Mouse (Mus musculus) heart, adult 2 months (tissue): ENCODE results near the gene Pcgf6. TPM values are rescaled to one million over a fixed set of nuclear protein-coding genes. Genes with fewer than 3 reads are reported as not detected.

Experiments
- DNase-seq, 2 experiments: peaks; one replicate each; pipeline ENCODE4 v3.0.0; 2021
- H3K27ac ChIP-seq: fragments of 200-600 bp; 2 replicates; pipeline ENCODE4 v1.8.1; 2022
- H3K27me3 ChIP-seq: fragments of 200-500 bp; 2 replicates; pipeline ENCODE4 v1.6.1; 2012; ENCODE audit warnings: mild to moderate bottlenecking, low read length, inconsistent platforms, mixed read lengths; ENCODE audit not compliant: control insufficient read depth, insufficient read depth
- H3K36me3 ChIP-seq: fragments of 200-500 bp; 2 replicates; pipeline ENCODE4 v1.6.1; 2012; ENCODE audit warnings: low read length, inconsistent platforms; ENCODE audit not compliant: control insufficient read depth, insufficient read depth
- H3K4me1 ChIP-seq: fragments of 200-500 bp; 2 replicates; pipeline ENCODE4 v1.6.1; 2011; ENCODE audit warnings: low read length; ENCODE audit not compliant: control insufficient read depth, insufficient read depth
- H3K4me3 ChIP-seq: fragments of 200-600 bp; 2 replicates; pipeline ENCODE4 v1.8.1; 2022
- H3K79me2 ChIP-seq: fragments of 200-500 bp; replicated peaks from 2 replicates; pipeline ENCODE4 v1.6.1; 2012; ENCODE audit warnings: mild to moderate bottlenecking, inconsistent platforms, low read length, moderate library complexity, mixed read lengths; ENCODE audit not compliant: control insufficient read depth, insufficient read depth
- H3K9ac ChIP-seq: fragments of 200-500 bp; 2 replicates; pipeline ENCODE4 v1.6.1; 2012; ENCODE audit warnings: low read depth, mild to moderate bottlenecking, control low read depth, inconsistent platforms, low read length, mixed read lengths
- CTCF ChIP-seq: fragments of 200-600 bp; IDR thresholded peaks from 2 replicates; pipeline ENCODE4 v1.8.1; 2022; ENCODE audit warnings: antibody characterized with exemption, mild to moderate bottlenecking, moderate library complexity
- EP300 ChIP-seq: fragments of 200-500 bp; IDR thresholded peaks from 2 replicates; pipeline ENCODE4 v1.6.1; 2011; ENCODE audit warnings: low read depth, low read length, control low read depth; ENCODE audit not compliant: insufficient read depth
- POLR2A ChIP-seq: fragments of 200-500 bp; IDR thresholded peaks from 2 replicates; pipeline ENCODE4 v1.6.1; 2011; ENCODE audit warnings: mild to moderate bottlenecking, low read depth, low read length, control low read depth; ENCODE audit not compliant: insufficient read depth
- WGBS: fragments of 180-500 bp; shearing (Covaris S2); methylation state at CpG from one replicate; pipeline ENCODE4 v1.1.7; 2018; 5-methylcytosine and 5-hydroxymethylcytosine counted together
- intact Hi-C: fragments of 180-260 bp; cut with DNase I; formaldehyde crosslinking; loops from one replicate; pipeline ENCODE4 v1.15.1; 2025
- polyA plus RNA-seq: library from polyadenylated mRNA; depleted of rRNA; stranded (reverse); fragments of >200 nt; gene quantifications from 2 replicates; pipeline ENCODE4 v1.2.3, GENCODE M21; 2012
- total RNA-seq, 2 experiments: library from RNA; stranded (reverse); gene quantifications; 2 replicates each; pipeline ENCODE4 v1.2.3; 2021

Gene Pcgf6
- total and polyA plus RNA-seq, 3 experiments, result 2.5 to 3.2 (median 2.7) TPM

- Histone ChIP-seq H3K27ac (no peak overlapping the region), H3K36me3 (no peaks in the 10 kb centered on the region), H3K4me1 (no peaks in the 10 kb centered on the region), H3K27me3 (no peaks in the 10 kb centered on the region), H3K4me3 (no peak overlapping the region), H3K79me2 (no peaks in the 10 kb centered on the region), H3K9ac (no peak overlapping the region)
- 92% methylated on average over 3 of the region's 3 CpGs for WGBS
- intact Hi-C loops, result loop anchor here (2.0 to 5.0 kb wide), 2 partner anchors 229 to 318 kb away; partner anchors contain the start of genes Cnnm2 and Cyp17a1
- no peak for DNase-seq
- TF ChIP-seq CTCF (no peak), POLR2A (no peak), EP300 (no peak)
These were observed 60.6 kb downstream of the Pcgf6 start for GRCm38 (mm10) chr19:46990153-46990518.

DNA sequence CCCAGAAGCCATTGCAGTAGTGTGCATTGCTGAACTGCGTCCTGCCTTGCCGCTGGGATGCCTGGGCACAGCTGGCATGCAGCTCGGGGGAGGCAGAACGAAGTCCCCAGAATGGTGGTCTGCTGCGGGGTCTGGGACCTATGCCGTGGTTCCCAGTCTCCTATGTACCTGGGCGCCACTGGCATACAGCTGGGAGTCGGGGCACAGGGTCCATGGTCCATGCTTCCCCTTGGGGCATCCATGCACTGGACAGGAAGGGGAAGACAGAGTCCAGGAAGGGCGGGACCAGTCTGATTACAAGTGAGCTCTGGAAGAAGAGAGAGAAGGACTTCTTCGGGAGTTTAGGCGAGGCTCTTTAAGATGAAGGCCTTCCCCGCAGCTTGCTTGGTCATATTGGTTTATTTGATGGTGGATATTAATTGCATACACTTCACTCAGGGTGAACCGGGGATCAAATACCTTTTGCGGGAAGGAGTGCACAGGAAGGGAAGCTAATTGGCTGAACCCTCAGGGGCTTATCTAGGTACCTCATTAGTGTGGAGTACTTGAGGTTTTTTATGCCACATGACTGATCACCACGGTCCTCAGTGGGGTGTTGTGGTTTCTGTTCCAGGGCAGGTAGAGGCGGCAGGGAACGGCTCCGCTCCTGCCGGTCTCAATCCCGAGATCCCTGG is 61.1 kb downstream of the Pcgf6 start:
- Histone ChIP-seq H3K27ac (no peak overlapping the region), H3K27me3 (no peaks in the 10 kb centered on the region), H3K9ac (no peak overlapping the region), H3K79me2 (no peaks in the 10 kb centered on the region), H3K36me3 (no peaks in the 10 kb centered on the region), H3K4me1 (no peaks in the 10 kb centered on the region), H3K4me3 (no peak overlapping the region)
- TF ChIP-seq POLR2A, result no peak
- no peak for TF ChIP-seq CTCF
- no peak for TF ChIP-seq EP300
- WGBS, result 76% methylated on average over 20 of the region's 20 CpGs
- intact Hi-C loops, result loop anchor here (2.0 to 5.0 kb wide), 2 partner anchors 229 to 317 kb away; partner anchors contain the start of genes Cnnm2 and Cyp17a1
- no peak for DNase-seq

- 69% methylated on average over 16 of the region's 16 CpGs for WGBS
These were observed 62.2 kb downstream of the Pcgf6 start for GRCm38 (mm10) chr19:46988231-46989087.

DNA sequence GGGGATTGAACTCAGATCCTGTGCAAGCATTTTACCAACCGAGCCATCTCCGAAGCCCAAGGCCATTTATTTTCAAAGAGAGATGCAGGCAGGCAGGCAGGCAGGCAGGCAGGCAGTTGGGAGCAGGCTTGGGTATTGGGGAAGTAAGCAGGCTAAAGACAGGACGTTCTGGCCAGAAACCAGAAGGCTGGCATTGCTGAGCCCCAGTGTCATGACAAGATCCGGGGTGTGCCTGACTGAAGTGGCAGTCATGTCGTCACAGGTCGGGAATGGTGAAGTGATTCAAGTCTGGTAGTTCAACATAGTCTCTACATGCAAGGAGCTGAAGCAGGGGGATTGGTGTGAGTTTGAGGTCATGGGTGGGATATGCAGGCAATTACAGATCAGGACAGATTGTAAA is 63.1 kb downstream of the Pcgf6 start:
- Histone ChIP-seq H3K79me2 (no peaks in the 10 kb centered on the region), H3K36me3 (no peaks in the 10 kb centered on the region), H3K4me1 (no peaks in the 10 kb centered on the region), H3K27ac (no peak overlapping the region), H3K4me3 (no peak overlapping the region), H3K9ac (no peak overlapping the region), H3K27me3 (no peaks in the 10 kb centered on the region)
- intact Hi-C loops, result no loop called here
- TF ChIP-seq POLR2A (0 out of 2 replicates have a peak, but pooled peaks have one; percentile 30), EP300 (no peak)
- WGBS, result 62% methylated on average over 6 of the region's 6 CpGs
- peak; percentile 30 to 51 for DNase-seq

More at GRCm38 (mm10) chr19:46988231-46989087, 62.2 kb downstream of the Pcgf6 start:
- DNase-seq, result no peak
- Histone ChIP-seq H3K27ac (no peak overlapping the region), H3K9ac (no peak overlapping the region), H3K4me1 (no peaks in the 10 kb centered on the region), H3K4me3 (no peak overlapping the region), H3K79me2 (no peaks in the 10 kb centered on the region), H3K36me3 (no peaks in the 10 kb centered on the region), H3K27me3 (no peaks in the 10 kb centered on the region)
- TF ChIP-seq EP300, result no peak
- no peak for TF ChIP-seq CTCF
- TF ChIP-seq POLR2A, result no peak
- intact Hi-C loops, result no loop called here

- Histone ChIP-seq H3K79me2 (no peaks in the 10 kb centered on the region), H3K36me3 (no peaks in the 10 kb centered on the region), H3K4me1 (no peaks in the 10 kb centered on the region), H3K27ac (no peak overlapping the region), H3K9ac (no peak overlapping the region), H3K27me3 (no peaks in the 10 kb centered on the region), H3K4me3 (no peak overlapping the region)
- intact Hi-C loops, result no loop called here
- TF ChIP-seq CTCF (no peak), EP300 (no peak), POLR2A (no peak)
- WGBS, result 78% methylated on average over 13 of the region's 13 CpGs
- no peak for DNase-seq
These were observed 65.7 kb downstream of the Pcgf6 start for GRCm38 (mm10) chr19:46984726-46985622.
